ENCODE assay signal across 24 mouse cellular contexts in genomic region chr4:57239112-57239511, GRCm38 (mm10).
DNase-seq lines count a peak whose midpoint lies in the region; ATAC-seq and TF ChIP-seq lines count a peak whose summit lies in the region.
"Had no signal": no experiment of that assay in that cellular context is flagged by ENCODE, and none has a peak within 500 bp of the region (broad histone marks: within the 10 kb centered on the region; RNA-seq: fewer than 3 reads in every experiment).

No protein-coding gene starts in this region.

- no peak overlapping the region for H3K9ac ChIP-seq in lung, postnatal 0 days (replicated peaks; ENCODE audit: low read depth)
- H3K9ac ChIP-seq: forebrain, postnatal 0 days; hindbrain, embryonic 13.5 days had no signal

- TF ChIP-seq EP300 in lung, postnatal 0 days (IDR thresholded peaks at IDR 0.05): no peak

- H3K4me3 ChIP-seq in lung, postnatal 0 days (ENCODE audit: low read depth, low read length): no peak overlapping the region
- H3K4me3 ChIP-seq: hindbrain, embryonic 10.5 days; hindbrain, embryonic 13.5 days had no signal

- peaks cover 12% of the 10 kb centered on the region; the same call in 1 of the 2 replicates for H3K4me1 ChIP-seq in lung, postnatal 0 days (ENCODE audit: insufficient read depth, low read depth, low read length)

- 52% methylated on average over 6 of the region's 6 CpGs for WGBS in lung, postnatal 0 days

- H3K27ac ChIP-seq in lung, postnatal 0 days (ENCODE audit: low read length): peak overlapping the region; percentile 79; the same call in 1 of the 2 replicates
- H3K27ac ChIP-seq: hindbrain, embryonic 10.5 days; hindbrain, embryonic 13.5 days had no signal

- no peak overlapping the region for H3K4me2 ChIP-seq in lung, postnatal 0 days (replicated peaks; ENCODE audit: low read depth, low read length)
- H3K4me2 ChIP-seq: heart, embryonic 11.5 days; hindbrain, embryonic 13.5 days had no signal

- no peaks in the 10 kb centered on the region for H3K9me3 ChIP-seq in lung, postnatal 0 days (ENCODE audit: low read length)
- H3K9me3 ChIP-seq: hindbrain, embryonic 10.5 days; hindbrain, embryonic 13.5 days had no signal

- TF ChIP-seq CTCF in lung, postnatal 0 days (IDR thresholded peaks at IDR 0.05): no peak

- H3K27me3 ChIP-seq in lung, postnatal 0 days (replicated peaks; ENCODE audit: insufficient read depth, low read length): no peaks in the 10 kb centered on the region
- H3K27me3 ChIP-seq: CH12.LX; hindbrain, embryonic 13.5 days; Patski had no signal

- ATAC-seq in lung, postnatal 0 days: peak; percentile 20; the same call in 1 of the 2 replicates
- ATAC-seq: forebrain, embryonic 14.5 days; forebrain, postnatal 0 days; hindbrain, embryonic 16.5 days; Patski had no signal

- peak; percentile 25 for DNase-seq in gastrocnemius, postnatal 25 days
- DNase-seq in gastrocnemius, adult 18-20 months (ENCODE audit: low spot score): no peak
- DNase-seq in lung, postnatal 0 days (ENCODE audit: low spot score): peak; percentile 10
- DNase-seq in lung, adult 18-20 months: no peak
- peak; percentile 41 for DNase-seq in skeletal muscle tissue, adult 2 months (ENCODE audit: low read depth, low spot score)
- DNase-seq in spleen, postnatal 14 days (ENCODE audit: low spot score in 2 of 2): no peak
- DNase-seq in kidney, adult 11 months: no peak
- DNase-seq: adrenal gland, postnatal 10 days; adrenal gland, postnatal 36 days; B cell, adult 2 months; cerebellum, adult 18-20 months; cerebellum, adult 9-10 months; cerebellum, postnatal 14 days; forebrain, postnatal 0 days; gastrocnemius, postnatal 36 days; heart, postnatal 36 days had no signal

- no peaks in the 10 kb centered on the region for H3K36me3 ChIP-seq in lung, postnatal 0 days (ENCODE audit: insufficient read depth, low read length)
- H3K36me3 ChIP-seq: G1E; hindbrain, embryonic 10.5 days; hindbrain, embryonic 13.5 days had no signal

Comparison
In these comparisons a context has a peak if more than half of its experiments do, and no peak if none do; other contexts are left out.
1. DNase-seq: peak in gastrocnemius, postnatal 25 days (single experiment), lung, postnatal 0 days (single experiment) and skeletal muscle tissue, adult 2 months (single experiment); none in gastrocnemius, adult 18-20 months (single experiment), lung, adult 18-20 months (0 of 2), spleen, postnatal 14 days (0 of 2) and kidney, adult 11 months (single experiment).